Mouse (Mus musculus): ENCODE measurements around the gene Tecta. TPM values are rescaled to one million over a fixed set of nuclear protein-coding genes. Genes with fewer than 3 reads are reported as not detected.
A peak's percentile ranks its signal among the peaks of the same experiment; 100 is the strongest.

Tecta gene
- total RNA-seq, 2 experiments from 2014 or later = 0.07 to 0.10 TPM

DNA sequence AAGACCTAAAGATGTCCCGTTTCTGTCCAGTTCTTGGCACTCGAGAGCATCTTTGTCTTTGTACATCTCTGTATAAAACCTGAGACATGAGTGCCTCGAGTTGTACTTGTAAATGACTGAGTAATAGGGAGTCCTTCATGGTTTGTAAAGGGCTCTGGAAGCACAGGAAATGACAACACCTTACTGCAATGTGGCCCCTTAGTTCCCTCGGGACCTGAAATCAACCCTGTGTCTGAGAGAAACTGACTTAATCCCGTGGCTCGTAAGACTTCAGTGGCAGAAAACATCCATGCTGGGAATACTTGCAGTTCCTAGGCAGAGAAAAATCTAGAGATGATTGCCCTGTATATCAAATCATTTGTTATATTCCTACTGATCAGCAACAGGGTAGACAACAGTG is 6.8 kb downstream of the Tecta start:
- peak in 1 of 2 experiments; percentile 24 for DNase-seq
- intact Hi-C loops (cut with DNase I) = no loop called here

DNA sequence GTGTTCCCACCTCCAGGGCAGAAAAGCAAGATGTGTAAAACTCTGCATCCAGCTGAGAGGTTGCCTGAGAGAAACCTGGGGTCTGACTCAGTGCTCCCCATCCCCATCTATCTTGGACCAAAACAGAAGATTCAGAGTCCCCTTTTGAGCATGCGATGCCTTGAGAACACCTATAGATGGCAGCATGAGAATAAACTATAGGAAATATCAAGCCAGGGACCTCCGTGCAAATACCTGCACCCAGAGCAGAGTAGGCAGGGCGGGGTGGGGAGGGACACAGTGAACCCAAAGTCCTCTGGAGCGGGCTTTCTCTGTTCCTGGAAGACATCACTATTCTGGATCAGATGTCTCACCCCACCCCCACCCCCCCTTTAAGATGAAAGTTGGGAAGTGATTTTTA is 11.2 kb downstream of the Tecta start:
- intact Hi-C loops (cut with DNase I) = loop anchor here (2.0 to 5.0 kb wide), 2 partner anchors 214 to 556 kb away; partner anchors contain the start of gene Grik4
- no peak for DNase-seq

DNA sequence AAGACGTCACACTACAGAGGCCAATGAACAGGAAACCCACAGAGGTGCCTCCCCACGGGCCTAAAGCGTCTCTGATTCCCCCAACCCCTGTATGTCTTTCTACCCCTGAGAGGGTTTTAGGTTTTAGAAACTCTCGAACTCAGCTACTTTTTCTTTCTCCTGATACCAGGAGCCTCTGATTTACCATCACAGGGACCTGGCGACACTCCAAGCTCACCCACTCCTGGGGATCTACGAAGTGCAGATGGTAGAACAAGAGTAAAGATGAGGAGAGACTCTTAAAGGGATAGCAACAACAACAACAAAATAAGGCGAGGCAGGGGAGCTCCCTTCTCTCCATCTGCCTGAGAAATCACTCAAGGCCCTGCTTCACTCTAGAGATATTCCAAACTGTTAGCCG is 12.7 kb downstream of the Tecta start:
- no peak for DNase-seq
- intact Hi-C loops (cut with DNase I) = loop anchor here (5.0 kb wide), 1 partner anchor 215 kb away; no protein-coding TSS in a partner anchor

DNA sequence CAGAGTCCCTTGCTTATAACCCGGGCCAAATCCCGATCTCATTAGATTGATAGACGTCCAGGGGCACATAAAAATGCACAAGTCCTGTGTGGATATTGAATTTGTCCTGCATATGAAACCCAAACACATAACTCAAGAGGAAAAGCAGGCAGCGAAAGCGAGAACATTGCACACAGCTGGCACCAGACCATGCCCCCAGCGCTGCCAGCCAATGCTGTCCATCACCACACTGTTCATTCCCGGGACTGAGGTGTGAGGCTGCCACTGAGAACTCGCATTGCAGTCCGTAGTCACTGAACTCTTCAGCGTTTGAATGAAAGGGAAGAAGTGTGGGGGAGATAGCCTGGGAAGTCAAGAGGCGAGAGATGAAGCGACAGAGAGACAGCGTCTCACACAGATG is 14.1 kb downstream of the Tecta start:
- intact Hi-C loops (cut with DNase I) = loop anchor here (5.0 kb wide), 1 partner anchor 217 kb away; no protein-coding TSS in a partner anchor
- no peak for DNase-seq

DNA sequence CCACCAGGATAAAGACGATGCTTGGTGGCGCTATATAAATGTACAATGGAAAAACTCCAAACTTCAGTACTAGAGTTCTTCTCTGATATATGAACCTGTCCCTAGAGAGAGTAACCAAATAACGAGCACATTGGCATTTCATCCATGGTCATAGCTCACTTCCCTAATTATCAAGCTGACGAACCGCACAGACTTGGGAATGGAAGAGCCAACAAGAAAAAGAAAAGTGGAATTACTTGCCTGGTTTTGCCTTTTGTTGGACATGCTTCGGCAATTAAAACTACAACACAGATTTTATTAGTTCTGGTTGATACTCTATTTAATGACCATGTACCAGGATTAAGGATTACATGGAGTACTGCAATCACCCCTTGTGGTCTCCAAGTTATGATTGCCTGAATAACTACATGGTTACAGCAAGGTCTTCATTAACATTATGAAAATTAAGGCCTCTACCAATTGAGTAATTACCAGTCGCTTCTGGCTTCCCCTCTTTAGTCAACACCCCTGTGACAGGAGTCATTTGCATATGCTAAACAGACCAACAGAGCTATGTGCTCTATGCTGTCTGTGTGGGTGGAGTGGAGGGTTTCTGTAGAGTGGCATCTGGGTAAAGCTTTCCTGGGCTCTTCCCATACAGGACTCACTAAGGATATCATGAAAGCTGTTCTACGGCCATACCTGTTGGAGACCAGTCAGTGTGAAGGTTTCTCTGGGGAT is 16.9 kb downstream of the Tecta start:
- DNase-seq = no peak
- intact Hi-C loops (cut with DNase I) = no loop called here

DNA sequence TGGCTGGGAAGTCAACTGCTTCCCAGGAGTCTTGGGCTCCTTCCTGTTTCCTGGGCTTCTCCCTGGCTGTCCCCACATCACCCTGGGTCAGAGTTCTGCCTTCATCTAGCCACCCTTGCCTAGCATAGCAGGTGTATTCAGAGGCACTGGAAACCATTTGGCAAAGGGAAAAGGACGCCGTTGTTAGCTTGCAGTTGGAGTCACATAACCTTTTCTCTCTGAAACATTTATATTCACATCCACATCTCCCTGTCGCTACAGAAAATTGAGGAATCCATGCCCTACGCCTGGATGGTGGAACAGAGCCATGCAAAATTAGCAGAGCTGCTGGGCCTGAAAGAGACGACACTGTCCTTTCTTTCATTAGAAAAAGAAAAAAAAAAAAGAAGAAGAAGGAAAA is 17.7 kb downstream of the Tecta start:
- DNase-seq = no peak
- intact Hi-C loops (cut with DNase I) = no loop called here

DNA sequence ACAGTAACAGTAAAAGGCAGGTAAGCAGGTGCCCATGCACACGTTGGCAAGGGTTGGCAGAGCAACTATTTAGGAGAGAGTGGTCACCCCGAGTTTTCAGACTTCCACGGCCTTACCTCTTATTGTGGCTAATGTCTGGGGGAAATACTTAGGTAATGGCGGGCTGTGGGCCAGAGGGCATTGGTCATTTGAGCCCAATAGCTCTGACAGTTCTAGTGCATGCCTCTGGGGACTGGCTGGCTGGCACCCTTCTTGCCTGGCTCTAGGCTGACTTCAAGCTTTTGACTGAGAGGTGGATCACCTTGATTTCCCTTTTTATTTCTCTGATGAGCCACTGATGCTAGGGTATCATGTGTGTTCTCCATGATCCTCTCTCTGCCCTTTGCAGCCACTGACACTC is 21.7 kb downstream of the Tecta start:
- intact Hi-C loops (cut with DNase I) = no loop called here
- no peak for DNase-seq

DNA sequence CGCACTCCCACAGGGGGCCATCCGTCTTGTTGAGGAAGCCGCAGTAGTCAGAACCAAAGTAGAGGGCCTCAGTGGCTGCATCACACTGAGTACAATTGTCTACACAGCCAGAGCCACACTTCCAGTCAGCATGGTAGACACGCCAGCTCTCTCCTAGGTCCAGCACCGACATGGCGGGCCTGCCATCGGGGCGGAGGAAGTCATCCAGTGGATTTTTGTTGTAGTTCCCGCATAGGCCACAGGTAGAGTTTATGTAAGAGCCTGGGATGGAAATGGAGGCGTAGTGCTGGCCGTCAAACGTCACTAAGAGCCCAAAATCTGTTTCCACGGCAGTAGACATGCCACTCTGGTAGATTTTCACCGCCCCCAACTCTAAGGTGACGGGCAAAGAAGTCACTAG is 22.1 kb downstream of the Tecta start:
- no peak for DNase-seq
- intact Hi-C loops (cut with DNase I) = no loop called here

DNA sequence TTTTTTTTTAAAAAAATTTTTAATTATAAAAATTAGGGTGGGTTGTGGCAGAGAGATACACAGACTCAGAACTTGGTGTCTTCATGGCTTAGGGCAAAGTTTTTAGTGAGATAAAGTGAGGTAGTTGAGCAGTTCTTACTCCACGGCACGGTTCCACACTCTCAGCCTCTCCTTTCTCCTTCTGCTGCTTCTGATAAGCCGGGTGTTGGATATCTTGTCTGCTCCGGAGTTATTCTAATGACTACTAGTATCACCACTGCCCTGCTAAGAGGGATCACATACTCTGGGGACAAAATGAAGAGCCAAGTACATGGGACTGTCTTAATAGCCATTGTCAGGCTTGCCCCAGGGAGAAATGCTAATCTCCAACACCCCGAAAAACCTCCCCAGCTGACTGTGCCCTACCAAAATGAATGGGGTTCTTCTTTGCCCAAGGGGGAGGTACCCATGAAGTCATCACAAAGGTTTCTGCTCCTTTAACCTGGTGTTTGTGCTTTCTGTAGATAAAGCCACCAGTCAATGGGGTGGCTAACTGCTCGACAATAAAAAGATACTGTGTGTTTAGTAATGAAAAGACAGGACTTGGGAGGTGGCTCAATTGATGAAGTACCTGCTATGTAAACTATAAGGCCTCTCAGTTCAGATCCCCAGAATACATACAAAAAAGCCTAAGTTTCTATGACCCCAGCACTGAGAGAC is 27.9 kb downstream of the Tecta start:
- no peak for DNase-seq
- intact Hi-C loops (cut with DNase I) = no loop called here

DNA sequence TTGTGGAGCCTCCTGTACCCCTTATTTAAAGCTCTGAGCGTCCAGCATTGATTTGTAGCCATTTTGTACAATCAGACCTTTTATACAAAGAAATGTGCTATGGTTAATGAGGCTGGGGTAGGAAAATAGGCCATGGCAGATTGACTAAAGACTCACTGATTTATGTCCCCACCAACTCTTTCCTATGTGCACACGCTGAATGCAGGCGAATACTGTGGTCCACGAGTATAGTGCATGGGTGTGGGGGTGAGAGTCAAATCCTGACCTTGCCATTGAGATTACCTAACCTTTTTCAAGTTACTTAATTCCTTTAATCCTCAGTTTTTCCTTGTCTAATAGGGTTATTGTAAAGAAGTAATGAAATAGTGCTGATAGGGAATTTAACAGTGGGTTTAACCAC is 42.1 kb downstream of the Tecta start:
- DNase-seq = no peak
- intact Hi-C loops (cut with DNase I) = no loop called here

DNA sequence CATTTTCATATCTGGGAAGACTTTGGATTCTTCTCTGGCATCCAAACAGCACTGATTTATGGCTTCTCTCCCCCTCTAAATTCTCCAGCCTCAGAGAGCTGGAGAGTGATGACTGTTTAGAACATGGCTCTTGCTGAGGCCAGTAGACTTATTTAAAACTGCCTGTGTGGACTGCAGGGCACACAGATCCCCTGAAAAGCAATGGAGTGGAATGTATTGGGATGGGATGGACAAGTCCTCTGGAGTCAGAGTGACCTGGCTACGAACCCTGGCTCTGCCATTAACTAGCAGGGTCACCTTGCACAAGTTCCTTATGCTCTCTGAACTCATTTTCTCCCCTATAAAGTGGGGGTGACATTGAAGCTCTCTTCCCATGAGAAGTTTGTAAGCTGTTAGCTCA is 44.9 kb downstream of the Tecta start:
- DNase-seq = no peak
- intact Hi-C loops (cut with DNase I) = no loop called here

DNA sequence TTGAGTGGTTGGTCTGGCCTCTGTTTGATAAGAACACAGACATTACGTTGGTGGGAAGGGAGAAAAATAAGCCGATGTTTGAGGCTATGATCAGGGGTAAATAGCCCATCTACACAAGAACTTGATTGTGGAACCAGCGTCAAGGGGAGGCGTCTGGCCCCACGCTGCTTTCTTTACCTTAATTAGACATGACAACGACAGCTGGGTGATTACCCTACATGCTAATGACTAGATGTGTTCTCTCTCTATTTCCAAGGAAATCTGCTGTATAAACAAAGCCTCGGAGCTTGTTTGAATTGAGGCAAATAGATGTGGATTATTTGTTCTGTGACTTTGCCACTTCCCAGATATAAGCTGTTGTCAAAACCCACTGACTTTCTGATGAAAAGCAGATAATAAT is 49.9 kb downstream of the Tecta start:
- intact Hi-C loops (cut with DNase I) = no loop called here
- DNase-seq = no peak

DNA sequence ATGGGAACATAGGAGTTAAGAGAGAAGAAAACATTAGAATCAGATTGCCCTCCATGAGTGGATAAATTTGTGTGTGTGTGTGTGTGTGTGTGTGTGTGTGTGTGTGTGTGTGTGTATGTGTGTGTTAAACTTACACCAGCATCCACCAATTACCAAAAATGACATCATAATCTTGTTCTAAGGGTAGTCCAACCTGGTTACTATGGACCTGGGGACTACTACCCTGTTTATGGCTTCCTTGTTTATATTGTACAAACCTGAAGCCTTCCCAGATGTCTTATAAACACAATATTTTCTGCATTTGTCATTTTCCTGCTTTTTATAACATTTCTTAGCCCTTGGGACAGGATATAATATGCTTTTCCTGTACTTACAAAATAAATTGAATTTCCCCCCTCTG is 53.4 kb downstream of the Tecta start:
- DNase-seq = no peak
- intact Hi-C loops (cut with DNase I) = no loop called here

DNA sequence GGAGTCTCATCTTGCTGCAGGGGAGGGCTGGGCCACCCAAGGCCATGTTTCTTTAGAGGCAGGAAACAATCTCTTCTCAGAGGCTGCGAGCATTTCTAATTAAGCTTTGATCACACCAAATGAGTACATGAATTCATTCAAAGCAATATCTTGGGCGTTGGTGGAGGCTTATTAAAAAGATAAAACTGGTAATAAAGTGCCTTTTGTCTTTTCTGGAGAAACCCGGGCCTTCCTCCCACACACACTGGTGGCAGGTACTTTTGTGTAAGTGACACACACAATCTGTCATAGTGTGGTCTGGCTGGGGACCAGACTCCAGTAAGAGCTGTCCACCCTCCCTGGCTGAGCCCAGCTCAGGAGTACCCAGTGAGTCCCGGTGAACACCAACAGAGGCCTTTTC is 60.6 kb downstream of the Tecta start:
- intact Hi-C loops (cut with DNase I) = loop anchor here (10.0 kb wide), 1 partner anchor 156 kb away; no protein-coding TSS in a partner anchor
- no peak for DNase-seq

DNA sequence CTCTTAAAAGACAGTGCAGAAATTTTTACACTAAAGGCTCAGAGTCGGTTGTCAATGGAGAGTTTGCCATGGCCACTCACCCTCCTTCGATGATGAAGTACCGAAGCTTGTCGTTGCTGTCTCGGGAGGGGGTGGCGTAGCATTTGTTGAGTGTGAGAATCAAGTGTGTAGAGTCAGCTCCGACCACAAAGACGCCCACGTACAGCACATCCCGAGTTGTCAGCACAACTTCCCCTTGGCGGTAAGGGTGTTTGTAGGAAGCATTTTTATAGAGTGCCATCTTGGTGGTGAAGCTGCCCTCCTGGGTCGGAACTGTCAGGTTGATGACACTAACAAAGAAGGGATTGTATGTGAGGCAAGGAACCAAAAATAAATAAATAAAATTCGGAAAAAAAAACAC is 62.7 kb downstream of the Tecta start:
- no peak for DNase-seq
- intact Hi-C loops (cut with DNase I) = loop anchor here (10.0 kb wide), 1 partner anchor 158 kb away; no protein-coding TSS in a partner anchor

DNA sequence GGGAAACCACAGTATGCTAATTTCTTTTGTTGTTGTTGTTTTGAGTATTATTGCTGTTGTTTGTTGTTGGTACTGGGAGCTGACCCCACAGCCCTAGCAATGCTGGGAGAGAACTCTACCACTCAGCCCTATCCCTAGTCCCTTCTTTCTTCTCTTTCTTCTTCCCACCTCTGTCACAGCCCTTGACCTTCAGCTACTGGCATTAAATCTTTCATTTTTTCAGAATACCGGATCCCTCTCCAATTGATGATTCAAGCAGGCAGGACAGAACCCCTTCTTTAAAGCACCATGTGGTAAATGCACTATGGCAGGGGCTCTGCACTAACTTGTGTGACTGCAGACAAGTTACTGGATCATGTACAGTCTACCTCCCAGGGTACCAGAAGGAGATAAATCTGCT is 63.2 kb downstream of the Tecta start:
- no peak for DNase-seq
- intact Hi-C loops (cut with DNase I) = loop anchor here (10.0 kb wide), 1 partner anchor 158 kb away; no protein-coding TSS in a partner anchor

DNA sequence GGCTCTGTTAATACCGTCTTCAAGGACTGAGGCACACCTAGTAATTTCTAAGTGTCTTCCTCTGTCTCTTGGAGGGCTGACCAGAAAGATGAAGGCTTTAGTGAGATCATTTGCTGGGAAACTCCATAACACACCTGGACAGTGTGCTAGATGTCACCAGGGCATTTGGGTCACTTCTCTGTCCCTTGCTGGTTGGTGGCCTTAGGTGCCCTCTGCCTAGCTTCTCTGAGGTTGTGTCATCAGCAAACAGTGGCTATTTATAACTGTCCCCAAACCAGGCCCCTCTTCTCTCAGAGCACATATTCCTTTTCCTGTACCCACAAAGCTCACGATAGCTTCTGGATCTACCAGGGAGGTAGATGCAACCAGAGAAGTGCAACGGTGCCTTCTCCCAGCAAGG is 64.8 kb downstream of the Tecta start:
- DNase-seq = no peak
- intact Hi-C loops (cut with DNase I) = loop anchor here (10.0 kb wide), 1 partner anchor 160 kb away; no protein-coding TSS in a partner anchor

DNA sequence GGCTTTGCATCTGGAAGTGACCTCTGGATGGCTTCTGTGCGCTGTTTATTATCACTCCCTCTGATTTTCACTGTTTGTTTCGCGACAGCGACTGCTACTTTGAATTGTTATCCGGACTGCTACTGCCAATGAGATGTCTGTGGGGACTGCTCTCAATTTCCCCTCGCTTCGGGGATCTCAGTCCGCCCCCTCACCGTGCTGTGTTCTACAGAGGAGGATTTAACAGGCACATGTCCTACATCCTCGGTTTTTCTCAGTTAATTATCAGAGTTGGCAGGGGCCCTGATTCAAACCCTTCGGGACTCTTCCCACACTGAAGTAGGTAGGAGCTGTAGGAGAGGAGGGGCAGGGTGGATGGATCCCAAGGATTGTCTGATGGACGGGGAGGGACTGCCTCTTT is 67.0 kb downstream of the Tecta start:
- intact Hi-C loops (cut with DNase I) = loop anchor here (10.0 kb wide), 1 partner anchor 162 kb away; no protein-coding TSS in a partner anchor
- DNase-seq = no peak

DNA sequence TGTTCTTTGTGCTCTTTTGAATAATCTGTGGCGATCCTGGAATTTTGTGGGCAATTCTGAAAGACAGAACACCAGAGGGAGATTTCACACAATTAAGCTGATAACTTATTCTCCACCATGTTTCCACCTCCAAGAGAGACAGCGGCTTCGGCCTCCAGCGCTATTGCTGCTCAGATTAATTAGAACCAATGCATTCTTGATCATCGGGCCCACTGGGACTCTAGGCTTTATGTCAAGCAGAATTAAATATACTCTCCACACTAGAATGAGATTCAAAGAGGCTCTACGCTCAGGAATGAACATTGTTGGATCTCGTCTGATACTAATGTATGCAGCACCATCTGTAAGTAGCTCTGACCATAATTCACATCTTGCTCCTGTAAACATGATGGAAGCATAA is 68.4 kb downstream of the Tecta start:
- DNase-seq = no peak
- intact Hi-C loops (cut with DNase I) = loop anchor here (10.0 kb wide), 1 partner anchor 163 kb away; no protein-coding TSS in a partner anchor

DNA sequence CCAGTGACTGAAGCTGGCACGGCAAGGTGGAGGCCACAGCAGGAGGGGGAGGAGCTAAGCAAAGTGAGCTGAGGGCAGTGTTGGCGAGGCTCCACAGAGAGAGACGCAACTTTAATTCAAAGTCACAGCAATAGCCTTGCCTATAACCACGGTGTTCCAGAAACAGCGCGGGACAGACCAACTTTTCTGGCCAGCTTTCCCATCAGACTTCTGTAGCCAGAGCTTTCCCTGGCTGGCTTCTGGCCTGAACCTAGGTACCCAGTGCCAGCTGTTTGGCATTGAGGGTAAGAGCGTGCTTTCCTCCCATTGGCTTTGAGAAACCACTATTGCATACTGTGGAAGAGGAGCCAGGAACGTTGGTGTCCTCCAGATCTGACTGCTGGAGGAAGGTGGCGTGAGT is 70.0 kb downstream of the Tecta start:
- peak; percentile 23 to 39 for DNase-seq
- intact Hi-C loops (cut with DNase I) = loop anchor here (10.0 kb wide), 2 partner anchors 165 to 245 kb away; no protein-coding TSS in a partner anchor

DNA sequence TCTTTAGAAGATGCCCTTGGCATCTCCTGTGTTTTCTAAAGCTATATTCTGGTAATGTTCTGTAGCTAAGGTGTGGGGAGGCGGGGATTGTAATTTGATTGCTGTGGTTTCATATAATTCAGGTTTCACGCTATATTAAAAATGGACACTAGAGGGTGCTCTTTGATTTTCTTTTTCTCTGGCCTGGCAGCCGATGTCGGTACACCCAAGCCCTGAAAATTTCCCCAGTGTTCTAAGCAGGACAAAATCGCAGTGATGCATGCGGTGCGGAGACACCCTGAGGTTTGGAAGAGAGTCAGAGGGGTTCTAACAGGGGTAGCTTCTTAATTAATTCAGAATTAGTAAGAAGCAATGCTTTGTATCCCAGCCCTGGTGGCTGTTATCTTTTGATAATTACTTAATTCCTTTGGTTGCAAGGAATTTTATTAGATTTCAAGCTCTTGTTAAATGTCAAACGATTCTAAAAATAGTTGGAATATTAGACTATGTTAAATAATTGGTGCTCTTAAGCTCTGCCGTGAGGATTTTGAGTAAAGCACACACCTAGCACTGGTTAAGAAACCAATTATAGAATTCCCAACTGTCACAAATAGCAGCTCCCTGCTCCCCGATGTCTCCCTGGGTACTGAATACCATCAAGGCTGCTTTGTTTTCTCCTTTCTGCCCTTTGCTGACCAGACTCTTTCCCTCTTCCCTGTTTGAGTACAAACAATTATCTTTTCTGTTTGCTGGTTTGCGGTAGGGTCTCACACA is 72.9 kb downstream of the Tecta start:
- peak in 1 of 2 experiments; percentile 36 for DNase-seq
- intact Hi-C loops (cut with DNase I) = loop anchor here (2.0 to 10.0 kb wide), 2 partner anchors 248 to 618 kb away; partner anchors contain the start of gene Grik4
